Mouse (Mus musculus) heart, embryonic 16.5 days (tissue): ENCODE data around the gene Fam214a. TPM values are rescaled to one million over a fixed set of nuclear protein-coding genes. Genes with fewer than 3 reads are reported as not detected.

Experiments used
- ATAC-seq: fragments of 200-750 bp; cut with Nextera tagmentation; replicated peaks from 2 replicates; pipeline ENCODE4 v1.8.0; 2017; ENCODE audit warnings: moderate number of reproducible peaks; ENCODE audit not compliant: insufficient read depth, low FRiP score; ENCODE audit errors: extremely low read depth
- H3K27ac ChIP-seq: fragments of 300-500 bp; sonication (generic); 2 replicates; pipeline ENCODE4 v1.5.1; 2014; ENCODE audit warnings: mild to moderate bottlenecking, low read length, control low read depth, moderate library complexity
- H3K27me3 ChIP-seq: fragments of 300-500 bp; sonication (generic); 2 replicates; pipeline ENCODE4 v1.6.1; 2014; ENCODE audit warnings: low read length, mixed read lengths; ENCODE audit not compliant: control insufficient read depth, insufficient read depth
- H3K36me3 ChIP-seq: fragments of 300-500 bp; sonication (generic); 2 replicates; pipeline ENCODE4 v1.6.1; 2014; ENCODE audit not compliant: control insufficient read depth, insufficient read depth
- H3K4me1 ChIP-seq: fragments of 300-500 bp; sonication (generic); 2 replicates; pipeline ENCODE4 v1.6.1; 2014; ENCODE audit warnings: low read length, mixed read lengths; ENCODE audit not compliant: control insufficient read depth, insufficient read depth
- H3K4me2 ChIP-seq: fragments of 300-500 bp; sonication (generic); 2 replicates; pipeline ENCODE4 v1.6.1; 2014; ENCODE audit warnings: low read depth, mild to moderate bottlenecking, control low read depth, low read length
- H3K4me3 ChIP-seq: fragments of 300-500 bp; sonication (generic); 2 replicates; pipeline ENCODE4 v1.5.1; 2014; ENCODE audit warnings: mild to moderate bottlenecking, control low read depth, low read length
- H3K9ac ChIP-seq: fragments of 300-500 bp; sonication (generic); 2 replicates; pipeline ENCODE4 v1.6.1; 2014; ENCODE audit warnings: low read length, control low read depth
- H3K9me3 ChIP-seq: fragments of 300-500 bp; sonication (generic); replicated peaks from 2 replicates; pipeline ENCODE4 v1.6.1; 2016; ENCODE audit warnings: low read length; ENCODE audit not compliant: control insufficient read depth
- WGBS: fragments of 180-500 bp; shearing (Covaris S2); extraction: QIAGEN DNeasy Blood & Tissue Kit; methylation state at CpG from one replicate; pipeline ENCODE4 v1.1.7; 2014; 5-methylcytosine and 5-hydroxymethylcytosine counted together
- polyA plus RNA-seq: library from polyadenylated mRNA; unstranded; fragments of >200 nt; fragmentation: Nextera tagmentation; extraction: Ambion mirVana; gene quantifications from 2 replicates; pipeline ENCODE4 v1.2.1, GENCODE M21; 2015

Fam214a gene
- polyA plus RNA-seq, 1 experiment from 2014 or later: 11.4 TPM

- no peak for ATAC-seq
- WGBS: 30% methylated on average over 14 of the region's 14 CpGs
- peaks cover under 1% of the 10 kb centered on the region; the same call in 1 of the 2 replicates for H3K9me3 ChIP-seq
- 0 out of 2 replicates have a peak overlapping the region, but pooled peaks have one; percentile 18 for H3K9ac ChIP-seq
- H3K4me3 ChIP-seq: no peak overlapping the region
- H3K4me1 ChIP-seq: peaks cover 8% of the 10 kb centered on the region
- no peaks in the 10 kb centered on the region for H3K27me3 ChIP-seq
- H3K36me3 ChIP-seq: peaks cover 3% of the 10 kb centered on the region
- H3K27ac ChIP-seq: no peak overlapping the region; the same call in 1 of the 2 replicates
- H3K4me2 ChIP-seq: peak overlapping the region; percentile 36; the same call in 1 of the 2 replicates
Measured at GRCm38 (mm10) chr9:74961073-74961575, 8.4 kb downstream of the Fam214a start.

- 74% methylated on average over 2 of the region's 2 CpGs for WGBS
- Histone ChIP-seq H3K27ac (no peak overlapping the region), H3K4me3 (no peak overlapping the region), H3K27me3 (no peaks in the 10 kb centered on the region), H3K4me1 (peaks cover 14% of the 10 kb centered on the region), H3K4me2 (no peak overlapping the region), H3K36me3 (no peaks in the 10 kb centered on the region), H3K9ac (no peak overlapping the region), H3K9me3 (no peaks in the 10 kb centered on the region)
- ATAC-seq: no peak
Measured at GRCm38 (mm10) chr9:74963953-74964352, 11.3 kb downstream of the Fam214a start.

- ATAC-seq: no peak
- Histone ChIP-seq H3K4me2 (no peak overlapping the region), H3K27me3 (no peaks in the 10 kb centered on the region), H3K4me3 (no peak overlapping the region), H3K36me3 (no peaks in the 10 kb centered on the region), H3K4me1 (peaks cover 14% of the 10 kb centered on the region), H3K27ac (no peak overlapping the region), H3K9me3 (no peaks in the 10 kb centered on the region), H3K9ac (no peak overlapping the region)
- WGBS: 85% methylated on average over 10 of the region's 10 CpGs
Measured at GRCm38 (mm10) chr9:74964866-74965384, 12.2 kb downstream of the Fam214a start.

- Histone ChIP-seq H3K9me3 (no peaks in the 10 kb centered on the region), H3K27ac (no peak overlapping the region), H3K4me3 (no peak overlapping the region), H3K9ac (no peak overlapping the region), H3K4me2 (no peak overlapping the region), H3K27me3 (no peaks in the 10 kb centered on the region), H3K36me3 (no peaks in the 10 kb centered on the region), H3K4me1 (peaks cover 15% of the 10 kb centered on the region)
- 48% methylated on average over 4 of the region's 4 CpGs for WGBS
- ATAC-seq: no peak
Measured at GRCm38 (mm10) chr9:74966200-74966599, 13.5 kb downstream of the Fam214a start.

GRCm38 (mm10) chr9:74968647-74969428, 16.2 kb downstream of the Fam214a start:
- H3K4me3 ChIP-seq: no peak overlapping the region
- H3K4me1 ChIP-seq: peaks cover 15% of the 10 kb centered on the region
- no peak overlapping the region for H3K9ac ChIP-seq
- no peaks in the 10 kb centered on the region for H3K9me3 ChIP-seq
- 88% methylated on average over 8 of the region's 8 CpGs for WGBS
- no peaks in the 10 kb centered on the region for H3K36me3 ChIP-seq
- no peak overlapping the region for H3K4me2 ChIP-seq
- no peak for ATAC-seq
- H3K27ac ChIP-seq: no peak overlapping the region
- no peaks in the 10 kb centered on the region for H3K27me3 ChIP-seq

- H3K9me3 ChIP-seq: no peaks in the 10 kb centered on the region
- ATAC-seq: no peak
- H3K27me3 ChIP-seq: no peaks in the 10 kb centered on the region
- WGBS: 70% methylated on average over 1 of the region's 1 CpGs
- H3K9ac ChIP-seq: no peak overlapping the region
- H3K36me3 ChIP-seq: no peaks in the 10 kb centered on the region
- no peak overlapping the region for H3K27ac ChIP-seq
- no peak overlapping the region for H3K4me3 ChIP-seq
- H3K4me2 ChIP-seq: no peak overlapping the region
- peaks cover 26% of the 10 kb centered on the region for H3K4me1 ChIP-seq
Measured at GRCm38 (mm10) chr9:74970591-74970990, 17.9 kb downstream of the Fam214a start.

GRCm38 (mm10) chr9:74971191-74971976, 18.7 kb downstream of the Fam214a start:
- WGBS: 78% methylated on average over 12 of the region's 12 CpGs
- H3K4me2 ChIP-seq: no peak overlapping the region
- ATAC-seq: no peak
- H3K27me3 ChIP-seq: no peaks in the 10 kb centered on the region
- H3K4me1 ChIP-seq: peaks cover 25% of the 10 kb centered on the region
- no peaks in the 10 kb centered on the region for H3K36me3 ChIP-seq
- H3K9me3 ChIP-seq: no peaks in the 10 kb centered on the region
- no peak overlapping the region for H3K9ac ChIP-seq
- H3K27ac ChIP-seq: peak overlapping the region; percentile 23; the same call in 1 of the 2 replicates
- no peak overlapping the region for H3K4me3 ChIP-seq

GRCm38 (mm10) chr9:74972736-74973135, 20.1 kb downstream of the Fam214a start:
- Histone ChIP-seq H3K4me1 (peaks cover 28% of the 10 kb centered on the region), H3K4me2 (no peak overlapping the region), H3K27me3 (no peaks in the 10 kb centered on the region), H3K4me3 (no peak overlapping the region), H3K9ac (no peak overlapping the region), H3K27ac (no peak overlapping the region), H3K9me3 (no peaks in the 10 kb centered on the region), H3K36me3 (no peaks in the 10 kb centered on the region)
- no peak for ATAC-seq
- WGBS: 86% methylated on average over 5 of the region's 5 CpGs
